Mouse (Mus musculus) adrenal gland, adult (tissue): ENCODE results near the gene Mfsd6.

Source experiments
- DNase-seq, 2 experiments: peaks; one replicate each; pipeline ENCODE4 v3.0.0; 2022 to 2023; ENCODE audit warnings: low spot score in 1 of 2; ENCODE audit not compliant: inconsistent age in 2 of 2

The Mfsd6 gene

DNA sequence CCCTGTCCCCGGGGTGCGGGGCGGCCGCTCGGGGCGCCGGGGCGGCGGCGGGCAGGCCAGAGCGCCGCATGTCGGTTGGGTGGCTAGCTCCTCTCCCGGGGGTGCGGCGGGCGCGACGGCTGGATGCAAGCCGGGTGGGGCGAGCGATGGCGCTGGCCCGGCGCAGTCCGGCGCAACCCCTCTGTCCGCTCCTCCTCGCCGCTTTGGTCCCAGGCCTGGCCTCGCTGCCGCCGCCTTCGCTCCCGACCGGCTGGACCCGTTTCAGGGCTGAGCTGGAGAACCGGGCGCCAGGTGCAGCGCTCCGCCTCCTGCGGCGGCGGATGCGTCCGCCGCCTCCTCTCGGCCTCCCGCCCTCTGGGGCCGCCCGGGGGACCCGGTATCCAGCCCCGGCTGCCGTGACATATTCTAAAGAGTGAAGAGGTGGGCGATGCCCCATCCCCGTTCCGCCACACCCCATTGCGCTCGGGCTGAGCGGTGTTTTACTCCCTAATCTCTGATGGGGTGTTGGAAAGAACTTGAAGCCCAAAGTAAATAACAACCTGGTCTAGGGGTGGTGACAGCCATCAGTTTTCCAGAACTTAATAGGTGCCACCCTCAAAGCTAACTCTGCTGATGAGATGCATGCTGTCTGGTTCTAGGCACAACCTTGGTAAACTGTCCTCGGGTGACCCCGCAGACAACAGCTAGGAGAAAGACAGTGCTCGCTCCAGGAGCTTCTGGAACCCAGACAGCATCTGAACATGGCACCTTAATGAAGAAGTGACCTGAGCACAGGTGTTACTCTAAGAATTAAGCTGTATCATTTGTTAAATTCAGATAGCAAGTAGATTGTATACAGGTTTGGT lies at the start of gene Mfsd6:
TSS of gene Mfsd6 (minus strand) at position 407 of the 845 bp plus-strand sequence.
- DNase-seq: peak; percentile 55 to 85

DNA sequence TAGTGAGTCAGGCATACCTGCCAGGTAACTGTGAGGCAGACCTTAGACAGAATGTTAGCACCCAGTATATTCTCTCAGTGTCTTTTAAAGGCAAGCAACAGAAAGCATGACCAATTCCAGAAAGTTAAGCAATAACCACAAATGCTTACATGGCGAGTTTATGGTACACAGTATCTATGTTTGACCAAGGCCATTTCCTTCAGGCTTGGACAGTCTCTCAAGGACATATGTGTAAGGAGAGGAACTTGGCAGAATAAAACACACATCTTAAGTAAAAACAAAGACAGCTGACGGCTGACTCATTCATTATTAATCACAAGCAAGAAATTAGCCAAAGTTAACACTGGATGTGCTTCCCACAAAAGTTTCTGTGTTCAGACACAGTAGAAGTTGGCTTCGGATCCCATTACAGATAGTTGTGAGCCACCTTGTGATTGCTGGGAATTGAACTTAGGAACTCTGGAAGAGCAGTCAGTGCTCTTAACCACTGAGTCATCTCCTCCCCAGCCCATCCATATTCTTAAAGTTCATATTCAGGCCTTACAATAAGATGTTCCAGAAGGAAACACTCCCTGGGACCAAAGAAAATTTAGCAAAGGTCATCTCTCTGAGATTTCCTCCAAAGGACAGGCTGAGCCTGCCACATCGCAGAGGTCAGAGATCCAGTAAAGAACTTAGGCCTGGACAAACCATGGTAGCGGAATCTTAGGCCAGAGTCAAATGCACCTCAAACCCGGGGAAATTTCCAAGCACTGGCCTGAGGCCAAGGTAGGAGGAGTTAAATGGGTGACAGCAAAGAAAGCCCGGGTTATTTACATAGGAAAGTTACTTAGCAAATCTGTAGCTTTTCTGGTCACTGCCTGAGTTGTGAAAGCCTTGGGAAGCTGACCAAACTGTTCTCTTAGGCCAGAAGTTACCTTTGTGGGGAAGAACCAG lies 38.2 kb upstream of the Mfsd6 start:
- peak; percentile 61 to 78 for DNase-seq

DNA sequence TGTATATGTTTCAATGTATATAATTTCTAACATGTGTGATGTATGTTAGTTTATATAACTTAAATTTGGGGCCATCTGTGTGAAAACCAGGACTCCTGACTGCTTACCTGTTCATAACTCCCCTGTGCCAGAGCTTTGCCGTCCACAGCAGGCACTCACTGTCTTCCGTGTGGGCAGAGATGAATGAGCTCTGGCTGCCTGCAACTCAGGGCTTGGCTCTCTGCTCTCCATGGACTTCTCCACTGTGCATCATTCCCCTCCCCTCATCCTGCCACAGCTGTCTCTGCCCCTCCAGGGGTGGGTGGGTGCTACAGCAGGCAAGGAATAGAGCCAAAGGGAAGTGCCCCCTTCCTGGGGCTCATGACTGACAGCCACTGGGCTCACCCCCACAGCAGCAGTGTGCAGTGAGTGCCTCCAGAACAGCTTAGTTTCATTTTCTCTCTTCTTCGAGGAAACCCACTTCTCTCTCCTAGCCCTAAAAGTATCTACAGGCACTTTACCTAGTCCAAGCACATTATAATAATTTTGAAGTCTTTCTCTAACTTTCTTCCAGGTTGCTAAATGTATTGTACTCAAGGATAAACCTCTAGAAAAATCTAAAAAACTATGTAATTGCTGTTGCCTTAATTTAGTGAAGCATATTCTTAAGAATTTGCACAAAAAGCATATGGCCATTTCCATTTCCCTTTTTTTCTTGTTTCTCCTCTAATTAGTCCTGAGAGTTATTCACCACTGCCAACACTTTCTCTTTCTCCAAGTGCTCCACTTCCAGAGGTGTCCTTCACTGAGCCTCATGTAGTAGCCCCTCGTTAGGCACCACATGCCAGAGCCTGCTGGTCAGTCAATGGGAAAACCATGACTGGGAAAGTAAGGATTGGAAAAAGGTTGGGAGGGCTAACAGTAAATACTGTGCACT lies 36.9 kb upstream of the Mfsd6 start:
- peak; percentile 10 to 44 for DNase-seq

DNA sequence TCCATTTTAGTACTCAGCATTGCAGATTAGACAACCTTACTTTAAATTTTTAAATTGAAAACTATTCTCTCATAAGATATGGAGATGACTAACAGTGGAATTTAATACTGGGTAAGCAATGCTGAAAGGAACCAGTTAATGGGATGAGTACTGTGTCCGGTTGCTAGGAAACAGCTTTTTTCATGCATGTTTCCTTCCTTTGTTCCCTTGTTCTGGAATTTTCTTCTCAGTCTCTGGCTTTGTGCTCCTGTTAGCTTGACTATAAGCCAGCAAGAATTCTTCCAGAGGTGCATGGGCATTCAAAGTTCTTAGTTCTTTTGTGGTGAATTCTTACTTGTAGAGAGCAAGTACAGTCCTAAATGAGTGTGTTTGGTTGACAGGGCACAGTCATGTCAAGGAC lies 30.9 kb upstream of the Mfsd6 start:
- no peak for DNase-seq

DNA sequence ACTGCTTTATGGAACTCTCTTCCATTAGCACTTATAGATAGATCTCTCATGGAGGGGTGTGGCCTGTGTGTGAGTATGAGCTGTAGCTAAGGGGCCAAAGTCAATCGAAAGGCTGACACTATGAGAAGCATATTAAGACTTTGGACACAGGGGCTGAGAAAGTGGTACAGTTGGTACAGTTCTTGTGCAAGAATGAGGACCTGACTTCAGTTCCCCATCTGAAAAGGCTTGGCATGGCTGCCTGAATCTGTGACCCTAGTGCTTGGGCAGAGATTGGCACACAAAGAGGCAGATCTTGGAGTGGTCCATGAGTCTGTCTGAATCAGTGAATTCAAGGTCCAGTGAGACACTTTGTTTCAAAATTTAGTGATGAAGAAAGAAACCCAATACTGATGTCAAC lies 27.1 kb upstream of the Mfsd6 start:
- no peak for DNase-seq

DNA sequence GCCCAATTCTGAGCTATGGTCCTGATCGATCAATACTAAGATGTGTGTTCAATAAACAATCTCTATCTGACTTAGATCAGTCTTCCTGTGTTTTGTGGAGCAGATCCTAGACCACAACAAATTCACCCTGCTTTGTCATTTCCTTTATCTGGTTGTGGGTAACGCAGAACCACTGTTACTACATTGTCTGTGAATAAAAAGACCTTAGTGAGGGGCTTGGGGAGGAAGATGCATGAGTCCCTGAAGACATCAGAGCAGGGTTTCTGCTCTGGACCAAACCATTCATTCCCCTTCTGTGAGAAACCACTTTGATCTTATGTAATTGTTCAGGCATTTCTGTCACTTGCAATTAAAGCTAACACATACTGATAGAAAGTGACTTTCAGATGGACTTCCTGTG lies 26.6 kb upstream of the Mfsd6 start:
- no peak for DNase-seq

DNA sequence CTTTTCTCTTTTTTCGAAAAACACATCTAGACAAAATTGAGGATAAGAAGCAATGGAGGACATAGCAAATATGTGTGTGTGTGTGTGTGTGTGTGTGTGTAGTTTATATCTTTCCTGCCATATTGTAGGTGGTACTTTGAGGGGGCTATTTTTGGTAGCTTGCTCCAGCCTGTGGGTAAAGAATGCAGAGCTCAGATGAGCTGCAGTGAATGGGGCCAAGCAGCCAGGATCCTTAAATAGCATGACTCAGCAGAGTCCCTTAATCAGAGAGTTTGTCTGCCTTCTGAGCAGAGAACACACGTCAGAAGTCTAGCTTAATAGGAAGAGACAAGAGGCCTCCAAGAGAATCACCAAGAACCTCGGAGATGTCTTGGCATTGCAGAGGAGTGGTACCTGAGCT lies 25.4 kb upstream of the Mfsd6 start:
- DNase-seq: peak in 1 of 2 experiments; percentile 33

DNA sequence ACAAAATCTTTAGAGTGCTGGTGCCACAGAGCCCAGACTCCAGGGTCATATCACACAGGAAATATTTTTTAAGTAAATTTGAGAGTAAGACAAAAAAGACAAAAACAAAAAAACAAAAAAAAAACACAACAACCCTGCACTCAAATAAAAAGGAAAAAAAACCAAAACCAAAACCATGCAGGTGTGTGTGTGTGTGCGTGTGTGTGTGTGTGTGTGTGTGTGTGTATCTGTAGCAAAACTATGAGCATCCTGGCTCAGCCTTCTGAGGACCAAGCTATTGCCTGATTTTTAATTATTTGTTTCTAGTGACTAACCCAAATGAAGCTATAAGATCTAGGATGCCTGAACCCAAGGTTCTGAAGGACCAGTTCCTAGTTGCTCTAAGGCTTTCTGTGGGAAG lies 24.4 kb upstream of the Mfsd6 start:
- no peak for DNase-seq

DNA sequence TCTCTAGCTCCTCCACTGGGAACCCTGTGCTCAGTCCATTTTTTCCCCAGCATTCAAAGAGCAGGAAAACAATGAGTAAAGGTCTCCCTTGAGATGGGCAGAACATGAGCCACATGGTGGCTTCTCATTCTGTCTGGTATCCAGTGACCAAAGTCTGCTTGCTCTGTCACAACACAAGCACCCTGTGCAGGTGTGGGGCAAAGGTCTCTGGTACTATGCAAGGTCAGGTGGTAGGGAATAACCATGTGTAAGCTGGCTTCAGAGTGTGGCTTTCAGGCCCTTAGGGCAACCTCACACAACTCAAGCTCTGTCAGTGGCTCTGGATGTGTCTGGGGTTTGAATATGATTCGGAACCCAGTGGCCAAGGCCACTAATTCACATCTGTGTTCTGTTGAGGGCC lies 22.7 kb upstream of the Mfsd6 start:
- no peak for DNase-seq

DNA sequence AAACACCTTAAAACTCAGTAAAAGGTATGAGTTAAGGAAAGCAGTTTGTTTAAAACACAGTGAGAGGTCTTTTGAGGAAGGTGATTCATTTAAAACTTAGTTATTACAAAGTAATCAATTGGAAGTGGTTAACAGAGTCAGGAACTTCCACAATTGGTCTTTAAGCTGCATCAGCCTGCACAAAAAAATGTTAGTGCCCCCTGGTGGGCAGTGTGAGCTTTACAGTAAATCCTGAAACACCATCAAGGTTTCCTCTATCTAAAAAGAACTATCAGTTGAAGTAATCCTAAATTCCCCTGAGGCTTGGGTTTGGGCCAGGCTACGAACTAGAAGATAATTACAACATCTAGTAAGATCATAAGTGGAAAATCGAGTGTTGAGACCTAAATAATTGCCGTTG lies 21.0 kb upstream of the Mfsd6 start:
- DNase-seq: peak; percentile 45 to 85

DNA sequence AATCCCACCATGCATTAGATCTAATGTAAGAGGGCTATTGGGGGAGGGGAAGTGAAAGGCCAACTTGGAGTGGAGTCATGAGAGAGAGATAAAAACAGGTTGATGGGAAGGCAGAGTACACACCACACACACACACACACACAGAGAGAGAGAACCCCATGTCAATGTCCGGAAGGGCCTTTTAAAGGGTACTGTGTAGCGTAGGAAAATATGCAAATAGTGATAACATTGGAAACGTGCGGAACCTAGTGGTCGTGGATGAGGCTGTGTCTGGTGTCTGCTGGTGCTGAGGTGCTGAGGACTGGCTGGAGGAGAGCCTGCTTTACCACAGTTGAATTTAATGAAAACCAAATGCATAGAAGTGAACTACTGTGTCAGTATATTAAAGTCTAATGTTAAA lies 15.3 kb upstream of the Mfsd6 start:
- DNase-seq: no peak

DNA sequence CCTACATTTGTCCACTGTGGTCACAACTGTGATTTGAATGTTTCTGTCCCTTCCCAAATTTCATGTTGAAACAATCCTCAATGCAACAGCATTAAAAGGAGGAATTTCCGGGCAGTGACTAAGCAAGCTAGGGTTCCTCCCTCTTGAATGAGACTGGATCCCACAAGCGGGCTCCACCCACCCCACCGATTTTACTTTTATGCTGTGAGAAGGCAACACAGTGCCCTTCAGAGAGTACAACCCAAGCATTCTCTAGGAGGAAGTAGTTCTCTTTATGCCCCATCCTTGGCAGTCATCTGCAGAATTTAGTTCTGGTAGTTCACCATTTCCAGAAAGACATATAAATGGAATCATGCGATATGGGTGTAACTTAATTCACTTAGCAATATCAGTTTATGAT lies 6.9 kb upstream of the Mfsd6 start:
- no peak for DNase-seq

DNA sequence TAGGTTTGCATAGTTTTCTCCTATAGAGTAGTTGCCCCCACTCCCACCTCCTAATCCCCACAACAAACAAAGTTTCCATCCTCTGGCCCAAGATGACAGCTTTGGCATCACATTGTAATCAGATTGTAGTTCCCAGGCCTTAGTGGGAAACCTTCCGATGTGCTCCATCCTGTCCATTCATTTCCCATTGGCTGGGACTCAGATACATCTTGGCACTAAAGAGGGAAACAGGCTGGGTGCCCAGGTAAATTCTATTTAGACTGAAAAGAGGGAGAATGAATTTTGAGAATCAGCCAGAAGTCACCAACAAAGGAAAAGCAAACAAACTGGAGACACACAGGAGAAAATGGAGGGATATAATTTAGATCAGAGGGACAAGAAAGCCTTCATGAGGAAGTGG lies 3.0 kb upstream of the Mfsd6 start:
- no peak for DNase-seq

DNA sequence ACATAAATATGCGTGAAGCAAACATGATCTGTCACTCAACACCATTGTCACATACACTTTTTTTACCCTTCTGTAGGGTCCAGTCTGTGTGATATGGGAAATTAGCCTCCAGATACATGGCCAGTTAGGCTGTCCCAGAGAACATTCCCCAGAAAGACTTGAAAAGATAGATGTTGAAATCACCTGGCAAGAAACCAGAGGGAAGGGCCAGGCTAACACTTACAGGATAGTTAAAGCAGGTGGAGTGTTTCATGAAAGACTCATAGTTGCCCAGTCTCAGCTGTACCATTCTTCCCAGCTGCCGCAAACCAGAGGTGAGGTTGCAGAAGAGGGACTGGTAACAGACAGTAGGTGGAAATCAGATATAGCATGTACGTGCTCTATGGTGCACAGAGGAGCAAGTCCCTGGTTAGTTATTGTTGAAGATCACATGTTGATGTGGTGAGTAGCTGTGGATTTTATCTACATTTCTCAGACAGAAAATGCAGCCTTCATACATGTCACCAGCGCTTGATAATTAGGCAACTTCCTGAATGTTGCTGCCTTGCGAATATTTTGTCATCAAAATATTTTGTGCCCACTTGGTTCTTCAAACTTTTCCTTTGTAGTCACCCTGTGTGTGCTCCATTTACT lies 1.7 kb upstream of the Mfsd6 start:
- no peak for DNase-seq

DNA sequence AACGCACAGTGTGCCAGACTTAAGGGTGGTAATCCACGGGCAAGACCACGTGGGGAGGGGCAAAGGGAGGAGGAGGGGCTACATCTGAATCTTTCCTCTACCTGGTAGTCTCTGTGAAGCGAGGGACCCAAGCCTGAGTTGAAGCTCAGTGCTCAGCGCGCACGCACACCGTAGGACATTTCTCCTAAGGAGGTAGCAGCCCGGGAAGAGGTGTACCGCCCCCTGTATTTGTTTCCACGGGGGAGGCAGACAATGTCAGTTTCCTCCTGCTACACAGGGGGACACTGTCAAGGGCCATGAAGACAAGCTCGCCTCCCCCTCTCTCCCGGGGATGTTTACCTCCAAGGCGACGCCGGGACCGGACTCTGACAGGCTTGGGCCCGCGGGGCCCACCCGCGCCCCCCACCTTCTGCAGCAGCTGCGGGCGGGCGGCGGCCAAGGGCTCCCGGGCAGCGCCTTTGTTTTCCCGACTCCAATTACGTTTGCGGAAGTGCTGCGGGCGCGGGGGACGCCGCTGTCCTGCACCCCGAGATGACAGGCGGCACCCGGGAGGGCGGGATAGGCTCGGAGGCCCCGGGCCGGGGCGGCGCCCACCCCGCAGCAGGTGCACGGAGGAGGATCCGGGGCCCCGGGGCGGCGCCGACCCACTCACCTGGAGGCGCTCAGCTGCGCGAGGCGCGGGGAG lies 749 bp downstream of the Mfsd6 start:
- DNase-seq: peak; percentile 58 to 85

DNA sequence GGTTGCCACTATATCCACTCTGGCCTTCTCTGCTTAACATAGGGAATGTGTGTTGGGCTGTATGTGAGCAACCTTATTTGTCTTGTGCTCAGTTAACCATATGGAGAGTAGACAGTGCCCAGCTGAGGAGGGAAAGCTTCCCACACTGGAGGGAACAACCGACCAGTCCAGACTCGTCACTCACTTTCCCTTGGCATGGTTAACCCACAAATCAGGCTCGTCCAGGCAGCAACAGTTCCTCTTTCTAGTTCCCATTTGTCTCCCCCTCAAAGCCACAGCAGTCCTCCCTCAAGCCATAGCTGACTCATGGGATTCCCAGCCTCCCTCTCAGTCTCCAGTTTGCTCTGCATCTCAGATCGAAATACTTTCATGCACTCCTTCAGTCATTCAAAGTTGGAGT lies 4.7 kb downstream of the Mfsd6 start:
- peak in 1 of 2 experiments; percentile 40 for DNase-seq

DNA sequence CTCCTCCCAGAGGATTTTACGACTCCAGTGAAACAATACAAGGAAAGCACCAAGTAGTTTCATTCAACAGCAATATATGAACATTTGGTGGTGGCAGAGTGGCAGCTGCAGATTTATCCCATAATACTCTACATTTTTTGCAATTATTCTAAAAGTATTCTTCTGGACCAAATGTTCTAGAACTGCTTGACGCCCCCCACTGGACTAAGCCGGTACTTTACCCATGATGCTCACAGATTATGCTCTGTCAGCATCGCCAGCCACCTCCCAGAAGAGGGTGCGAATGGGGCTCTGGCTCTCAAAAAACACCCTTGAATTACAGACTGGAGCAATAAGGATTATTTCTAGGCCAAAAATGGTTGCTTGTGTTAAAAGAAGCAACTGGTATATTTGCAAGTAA lies 8.2 kb downstream of the Mfsd6 start:
- no peak for DNase-seq

DNA sequence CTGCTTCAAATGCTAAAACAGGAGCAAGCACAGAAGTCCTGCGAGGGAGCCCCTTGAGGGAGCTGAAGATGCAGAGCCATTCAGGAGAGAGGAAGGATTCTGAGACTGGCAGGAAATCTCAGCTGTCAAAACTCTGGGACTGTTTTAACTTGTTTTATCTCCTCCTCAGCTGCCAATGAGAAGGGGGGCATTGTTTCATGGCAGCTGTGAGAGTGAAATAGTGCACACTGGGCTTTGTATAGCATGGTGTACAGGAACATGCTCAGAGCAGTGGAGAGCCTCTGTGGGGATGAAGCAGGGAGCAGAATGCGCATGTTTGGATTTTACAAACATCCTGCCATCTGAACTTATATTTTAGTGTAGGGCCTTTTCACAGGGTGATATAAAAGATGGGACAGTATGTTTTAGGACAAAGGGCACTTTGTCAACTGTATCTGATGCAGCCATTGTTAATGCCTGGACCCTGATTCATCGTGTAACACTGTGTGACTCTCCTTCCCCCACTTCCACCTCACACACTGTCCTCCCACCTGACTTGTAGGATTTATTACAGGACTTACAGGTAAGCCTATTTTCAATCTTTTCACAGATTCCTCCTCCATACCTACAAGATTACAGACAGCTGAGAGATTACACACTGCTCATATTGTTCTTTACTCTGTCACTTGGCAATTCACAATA lies 9.1 kb downstream of the Mfsd6 start:
- no peak for DNase-seq

DNA sequence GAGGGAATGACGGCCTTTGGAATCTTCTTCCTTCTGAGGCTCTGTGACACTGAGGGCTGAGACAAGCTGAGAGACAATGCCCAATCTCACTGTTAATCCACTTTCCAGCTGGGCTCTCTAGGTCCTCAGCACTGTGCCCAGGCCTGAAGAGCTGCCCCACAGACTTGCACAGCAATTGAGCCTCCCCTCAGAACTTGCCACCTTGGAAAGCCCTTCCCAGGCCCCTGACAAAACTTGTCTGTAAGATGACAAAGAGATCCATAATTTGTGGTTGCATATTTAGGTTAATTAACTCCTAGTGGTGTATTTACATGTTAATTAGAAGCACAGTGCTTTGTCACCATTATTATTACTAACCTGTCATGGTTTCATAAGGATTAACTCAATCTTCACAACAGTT lies 12.8 kb downstream of the Mfsd6 start:
- no peak for DNase-seq
